Mouse (Mus musculus): ENCODE results near the gene Pdap1.

DNA sequence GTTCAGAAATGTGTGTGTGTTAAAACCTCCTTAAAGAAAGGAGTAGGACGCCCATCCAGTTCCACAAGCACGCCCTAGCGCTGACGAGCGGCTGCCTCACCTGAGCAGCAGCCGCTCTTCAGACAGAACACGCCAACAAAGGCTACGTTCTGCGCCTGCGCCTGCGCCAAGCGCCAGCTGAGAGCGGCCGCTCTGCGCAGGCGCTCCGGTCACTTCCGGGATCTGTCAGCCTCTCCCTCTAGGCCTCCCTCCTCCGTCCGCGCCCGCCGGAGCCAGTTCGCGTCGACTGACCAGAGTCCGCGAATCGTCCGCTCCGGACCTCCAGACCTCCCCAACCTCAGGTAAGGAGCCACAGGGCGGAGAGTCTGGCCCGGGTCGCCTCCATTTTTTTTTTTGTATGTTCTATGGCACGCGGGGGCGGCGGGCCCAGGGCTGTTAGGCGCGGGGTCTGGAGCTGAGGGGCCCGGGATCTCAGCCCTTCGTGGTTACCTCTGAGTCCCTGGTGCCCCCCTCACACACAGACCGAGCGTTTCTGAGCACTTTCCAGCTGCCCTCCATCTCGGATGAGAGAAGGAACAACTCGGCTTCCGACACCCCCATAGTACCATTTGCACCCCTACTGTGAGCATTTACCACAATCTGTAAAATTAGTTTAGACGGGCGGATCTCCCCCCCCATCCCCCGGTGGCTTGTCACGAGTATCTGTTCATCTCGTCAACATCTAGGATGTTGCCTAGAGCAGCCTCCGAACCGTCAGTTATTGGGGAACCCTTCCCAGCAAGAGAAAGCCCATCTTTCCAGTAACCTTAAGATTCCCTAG lies 56.2 kb downstream of the Pdap1 start, which contains the start of the genes Arpc1a and Kpna7:
- no peak for TF ChIP-seq CTCF (IDR thresholded peaks at IDR 0.05; ENCODE audit: extremely low read depth, insufficient read depth, low read length)
- peak; percentile 88 for TF ChIP-seq POLR2A (IDR thresholded peaks at IDR 0.05; ENCODE audit: extremely low read depth, insufficient read depth, low read length)
